Mouse (Mus musculus) naive thymus-derived CD4-positive, alpha-beta T cell, adult 5 months (primary cell): ENCODE data around the gene Clec4e. TPM values are rescaled to one million over a fixed set of nuclear protein-coding genes. Genes with fewer than 3 reads are reported as not detected.

Experiments used
- polyA plus RNA-seq: library from polyadenylated mRNA; unstranded; fragments of 100-300 nt; shearing (Covaris generic); gene quantifications from one replicate; pipeline ENCODE4 v1.2.1, GENCODE M21; 2017

The Clec4e gene
- 0.22 TPM for polyA plus RNA-seq

DNA sequence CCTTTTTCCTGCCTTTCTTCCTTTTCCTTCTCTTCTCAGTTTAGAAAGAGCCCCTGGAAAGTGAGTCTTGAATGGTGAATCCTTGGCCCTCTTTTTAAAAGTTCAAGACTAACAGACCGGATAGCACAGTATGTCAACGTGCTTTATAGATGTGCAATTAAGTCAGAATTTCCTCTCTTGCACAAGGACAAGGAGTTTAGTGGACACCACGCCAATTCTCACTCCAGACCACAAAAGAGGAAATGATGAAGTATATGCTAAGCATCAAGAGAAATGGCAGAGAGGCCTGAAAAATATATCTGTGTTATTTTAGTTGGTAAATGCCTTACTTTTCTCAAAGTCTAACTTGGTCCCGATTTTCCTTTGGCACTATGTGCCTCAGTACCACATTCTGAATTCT, at the start of gene Clec4e:
Gene Clec4e (minus strand): TSS at position 118 of the 400 bp plus-strand sequence.

DNA sequence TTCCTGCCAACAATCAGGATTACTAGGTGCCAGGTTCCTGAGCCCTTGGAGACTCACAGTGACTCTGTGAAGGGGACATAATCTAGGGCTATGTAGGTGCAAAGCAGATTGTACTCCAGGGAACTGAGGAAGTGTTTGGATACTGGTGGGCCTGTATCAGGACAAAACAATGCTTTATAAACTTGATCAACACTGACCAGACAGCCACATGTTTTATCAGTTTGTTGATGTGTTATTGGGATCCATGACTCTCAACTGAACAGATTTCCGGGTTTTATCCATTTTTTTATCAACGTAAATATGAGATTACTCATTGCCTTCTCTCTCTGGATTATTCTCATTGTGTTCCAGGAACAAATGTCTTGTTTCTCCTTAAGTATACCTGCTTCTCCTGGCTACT, 18.4 kb upstream of the Clec4e start, which contains the start of gene Vmn2r19:
Gene Vmn2r19 (plus strand): TSS at position 301 of the 400 bp plus-strand sequence.

DNA sequence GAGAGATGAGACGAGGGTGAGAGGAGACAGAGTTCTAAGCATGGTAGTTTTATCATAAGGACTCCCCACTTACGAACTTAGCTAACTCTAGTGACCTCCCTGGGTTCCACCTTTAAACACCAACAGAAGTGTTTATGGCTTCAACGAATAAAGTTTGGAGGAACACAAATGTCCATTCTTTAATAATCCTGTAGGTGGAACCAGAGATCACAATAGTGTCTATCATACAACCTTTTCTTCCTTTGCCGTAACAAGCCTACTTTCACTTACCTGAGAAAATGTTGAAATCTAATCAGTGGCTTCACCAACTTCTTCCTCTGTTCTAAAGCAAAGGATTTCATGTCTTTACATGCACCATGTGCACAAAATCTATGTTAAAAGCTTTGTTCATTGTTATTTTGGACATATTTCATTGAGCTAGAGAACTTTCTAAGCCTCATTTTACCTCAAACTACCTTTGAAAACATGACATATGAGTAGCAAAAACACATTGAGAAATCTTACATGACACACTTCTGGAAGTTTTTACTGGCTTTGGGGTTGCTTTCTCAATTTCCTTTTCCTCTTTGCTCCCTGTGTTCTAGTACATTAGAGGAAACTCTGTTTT, 28.0 kb downstream of the Clec4e start, which contains the start of gene Clec4d:
Gene Clec4d (plus strand): TSS at position 557 of the 607 bp plus-strand sequence.

Other genes starting within 250 kb of the Clec4e start
- gene Clec4b1, start 239.9 kb downstream of the Clec4e start, polyA plus RNA-seq, result not detected
- not detected for gene Clec4a2, start 183.4 kb downstream of the Clec4e start, polyA plus RNA-seq
- not detected for gene Clec4b2, start 117.0 kb downstream of the Clec4e start, polyA plus RNA-seq
- not detected for gene Clec4n, start 60.0 kb downstream of the Clec4e start, polyA plus RNA-seq
- not detected for gene Clec4d, start 27.8 kb downstream of the Clec4e start, polyA plus RNA-seq
- gene Vmn2r19, start 18.5 kb upstream of the Clec4e start, polyA plus RNA-seq, result not detected
- gene Vmn2r20, start 128.2 kb upstream of the Clec4e start, polyA plus RNA-seq, result 0.04 TPM
- not detected for gene Vmn2r21, start 243.5 kb upstream of the Clec4e start, polyA plus RNA-seq